Mouse (Mus musculus) macrophage (primary cell): ENCODE results near the gene Lypla2. TPM values are rescaled to one million over a fixed set of nuclear protein-coding genes. Genes with fewer than 3 reads are reported as not detected.
"Not testable (repeated sequence)": the region's sequence is repeated elsewhere in the genome, so short reads cannot be mapped to it uniquely, and the experiment has no call there.

Source experiments
- H3K27ac ChIP-seq: fragments of 350-480 bp; formaldehyde crosslinking; 2 replicates; pipeline ENCODE4 v1.9.0; 2021
- H3K36me3 ChIP-seq: fragments of 350-480 bp; formaldehyde crosslinking; 2 replicates; pipeline ENCODE4 v1.9.0; 2021; ENCODE audit errors: inconsistent target
- H3K4me3 ChIP-seq: fragments of 350-480 bp; formaldehyde crosslinking; 2 replicates; pipeline ENCODE4 v1.9.0; 2021; ENCODE audit errors: inconsistent target
- H3K79me2 ChIP-seq: fragments of 350-480 bp; formaldehyde crosslinking; 2 replicates; pipeline ENCODE4 v1.9.0; 2021; ENCODE audit errors: inconsistent target
- WGBS: methylation state at CpG from one replicate; pipeline ENCODE4 v1.1.7; 2026; ENCODE audit warnings: inconsistent platforms; ENCODE audit not compliant: missing documents; 5-methylcytosine and 5-hydroxymethylcytosine counted together
- polyA plus RNA-seq: library from polyadenylated mRNA; stranded (reverse); fragments of 250-400 nt; gene quantifications from 3 replicates; pipeline ENCODE4 v1.2.4, GENCODE M21; 2018; ENCODE audit warnings: inconsistent platforms

The Lypla2 gene
- polyA plus RNA-seq, 1 experiment from 2014 or later = 41.4 TPM

DNA sequence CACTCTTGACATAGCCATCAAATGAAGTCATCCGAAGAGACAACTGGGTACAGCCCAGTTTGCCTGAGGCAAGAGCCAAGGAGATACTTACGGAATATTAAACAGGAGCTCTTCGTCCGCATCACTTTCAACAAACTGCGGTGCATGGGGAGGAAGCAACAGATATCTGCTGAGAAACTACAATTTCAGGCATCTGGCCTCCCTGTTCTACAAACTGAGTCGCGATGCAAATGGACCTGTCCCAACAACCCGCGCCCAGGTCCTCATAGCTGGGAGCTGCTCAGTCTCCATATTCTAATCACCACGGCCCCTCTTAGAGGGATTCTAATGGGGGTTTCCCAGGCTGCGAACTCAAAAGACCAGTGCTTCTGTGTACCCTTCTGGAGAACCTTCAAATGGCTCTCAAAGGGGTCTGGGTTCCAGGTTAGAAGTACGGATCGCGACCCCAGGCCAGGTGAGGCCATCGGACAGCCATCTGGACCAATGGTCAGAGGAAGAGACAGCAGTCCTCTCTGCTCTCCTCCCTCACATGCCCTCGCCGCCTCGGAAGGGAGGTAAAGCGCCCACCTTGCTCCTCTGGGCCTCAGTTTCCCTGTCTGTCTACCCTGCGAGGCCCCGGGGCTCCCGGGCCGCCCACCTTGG is 14.0 kb upstream of the Lypla2 start:
- Histone ChIP-seq H3K79me2 (peaks cover 13% of the 10 kb centered on the region; the same call in 1 of the 2 replicates), H3K36me3 (no peaks in the 10 kb centered on the region), H3K4me3 (peak overlapping the region; percentile 67), H3K27ac (peak overlapping the region; percentile 8; the same call in 1 of the 2 replicates)
- WGBS = 9% methylated on average over 23 of the region's 23 CpGs

DNA sequence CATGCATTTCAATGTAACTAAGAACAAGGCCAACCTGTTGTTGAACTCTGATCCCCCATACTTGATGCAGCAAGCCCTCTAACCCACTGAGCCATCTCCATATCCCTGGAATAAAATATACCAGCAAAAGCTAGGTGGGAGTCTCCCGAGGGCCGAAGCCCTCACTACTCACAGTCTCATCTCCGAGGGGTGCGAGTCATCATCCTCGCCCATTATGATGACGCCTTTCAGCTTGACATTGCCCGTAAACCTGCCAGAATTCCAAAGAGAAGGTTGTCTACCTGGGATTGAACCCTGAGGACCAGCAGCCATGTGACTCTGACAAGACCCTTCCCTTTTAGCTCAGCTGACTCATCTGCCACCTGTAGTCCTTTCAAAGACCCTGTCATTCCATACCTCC is 13.3 kb upstream of the Lypla2 start:
- peaks cover 13% of the 10 kb centered on the region; the same call in 1 of the 2 replicates for H3K79me2 ChIP-seq
- no peaks in the 10 kb centered on the region for H3K36me3 ChIP-seq
- no peak overlapping the region for H3K27ac ChIP-seq
- 97% methylated on average over 7 of the region's 7 CpGs for WGBS
- peak overlapping the region; percentile 67; the same call in 1 of the 2 replicates for H3K4me3 ChIP-seq

DNA sequence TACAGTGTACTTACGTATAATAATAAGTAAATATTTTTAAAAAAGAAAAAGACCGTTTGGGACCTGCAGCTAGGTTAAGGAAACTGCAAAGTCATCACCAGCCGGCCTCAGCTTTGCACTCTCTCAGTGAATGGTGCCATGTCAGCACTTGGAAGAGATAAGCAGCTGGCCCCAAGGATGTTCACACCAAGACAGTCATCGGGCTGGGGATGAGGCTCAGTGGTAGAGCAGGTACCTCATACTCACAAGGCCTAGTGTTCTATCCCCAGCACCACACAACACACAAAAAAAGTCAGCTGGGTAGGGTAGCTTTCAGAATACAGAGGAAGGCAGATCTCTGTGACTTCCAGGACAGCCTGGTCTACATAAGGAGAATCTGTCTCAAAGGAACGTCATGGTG is 12.8 kb upstream of the Lypla2 start:
- no peak overlapping the region for H3K27ac ChIP-seq
- no peaks in the 10 kb centered on the region for H3K36me3 ChIP-seq
- no peak overlapping the region for H3K4me3 ChIP-seq
- WGBS = 75% methylated on average over 5 of the region's 5 CpGs
- H3K79me2 ChIP-seq = peaks cover 13% of the 10 kb centered on the region; the same call in 1 of the 2 replicates

DNA sequence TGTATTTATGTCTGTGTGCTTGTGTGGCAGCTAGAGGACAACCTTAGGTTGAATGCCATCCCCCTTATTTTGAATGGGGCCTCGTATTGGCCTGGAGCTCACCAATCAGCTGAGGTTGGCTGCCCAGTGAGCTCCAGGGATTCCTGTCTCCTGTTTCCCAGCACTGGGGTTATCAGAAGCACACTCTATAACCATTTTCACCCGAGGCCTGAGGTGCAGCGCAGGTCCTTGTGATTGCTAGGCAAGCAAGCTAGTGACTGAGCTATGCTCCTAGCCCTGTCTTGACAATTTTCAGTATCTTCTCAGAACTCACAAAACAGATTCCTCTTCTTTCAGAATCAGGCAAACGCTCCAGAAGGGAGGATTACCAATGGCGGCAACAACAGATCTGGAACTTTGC is 12.1 kb upstream of the Lypla2 start:
- Histone ChIP-seq H3K36me3 (no peaks in the 10 kb centered on the region), H3K27ac (no peak overlapping the region), H3K79me2 (peaks cover 13% of the 10 kb centered on the region; the same call in 1 of the 2 replicates), H3K4me3 (no peak overlapping the region)
- 92% methylated on average over 5 of the region's 5 CpGs for WGBS

DNA sequence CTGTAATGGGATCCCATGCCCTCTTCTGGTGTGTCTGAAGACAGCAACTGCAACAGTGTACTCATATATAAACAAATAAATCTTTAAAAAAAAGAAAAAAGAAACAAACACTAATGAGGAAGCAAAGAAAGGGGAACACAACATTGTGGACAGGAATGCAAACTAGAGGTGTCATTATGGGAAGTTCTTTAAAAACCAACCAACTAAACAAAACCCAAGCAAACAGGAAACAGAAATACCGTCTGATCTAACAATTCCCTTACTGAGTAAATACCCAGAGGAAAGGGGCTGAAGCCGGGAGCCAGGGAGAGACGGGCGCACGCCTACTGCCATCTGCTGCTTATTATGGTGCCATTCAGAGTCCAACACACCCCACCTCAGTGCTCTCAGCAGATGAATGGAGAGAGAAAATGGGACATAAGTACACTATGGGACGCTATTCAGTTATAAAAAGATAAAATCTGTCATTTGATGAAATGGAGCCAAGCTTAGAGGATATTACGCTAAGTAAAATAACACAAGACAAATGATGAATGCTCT is 9.2 kb upstream of the Lypla2 start:
- Histone ChIP-seq H3K4me3 (no peak overlapping the region), H3K36me3 (peaks cover 9% of the 10 kb centered on the region; the same call in 1 of the 2 replicates), H3K79me2 (peaks cover 11% of the 10 kb centered on the region; the same call in 1 of the 2 replicates), H3K27ac (peak overlapping the region; percentile 25)
- WGBS = 53% methylated on average over 7 of the region's 7 CpGs

DNA sequence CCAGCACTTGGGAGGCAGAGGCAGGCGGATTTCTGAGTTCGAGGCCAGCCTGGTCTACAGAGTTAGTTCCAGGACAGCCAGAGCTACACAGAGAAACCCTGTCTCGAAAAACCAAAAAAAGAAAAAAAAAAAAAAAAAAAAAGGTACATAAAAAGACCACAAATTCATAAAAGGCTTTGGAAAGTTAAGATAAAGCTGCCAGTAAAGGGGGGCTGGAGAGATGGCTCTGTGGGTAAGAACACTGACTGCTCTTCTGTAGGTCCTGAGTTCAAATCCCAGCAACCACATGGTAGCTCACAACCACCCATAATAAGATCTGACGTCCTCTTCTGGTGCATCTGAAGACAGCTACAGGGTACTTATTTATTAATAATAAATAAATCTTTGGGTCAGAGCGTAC is 7.8 kb upstream of the Lypla2 start:
- not testable (repeated sequence) for H3K27ac ChIP-seq, H3K79me2 ChIP-seq, H3K36me3 ChIP-seq, H3K4me3 ChIP-seq
- WGBS = 96% methylated on average over 2 of the region's 5 CpGs

DNA sequence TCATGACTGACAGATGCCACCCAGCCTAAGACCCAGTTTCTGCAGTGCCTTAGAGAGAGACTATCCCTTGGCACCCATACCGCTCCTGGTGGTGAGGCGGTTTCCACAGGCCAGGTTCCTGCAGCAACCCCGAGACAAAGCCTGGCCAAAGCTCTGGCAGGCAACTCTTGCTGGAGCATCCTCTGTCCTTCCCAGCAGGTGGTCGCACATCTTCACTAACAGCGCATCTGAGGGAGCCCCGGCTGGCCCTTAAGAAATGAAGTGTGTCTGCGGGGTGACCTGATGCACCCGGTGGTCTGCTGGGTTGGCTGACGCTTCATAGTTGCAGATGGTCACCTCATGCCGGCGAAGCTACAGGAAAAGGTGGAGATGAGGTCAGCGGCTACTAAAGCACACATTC is 3.7 kb upstream of the Lypla2 start:
- H3K4me3 ChIP-seq = no peak overlapping the region
- H3K79me2 ChIP-seq = peaks cover 17% of the 10 kb centered on the region
- H3K36me3 ChIP-seq = peaks cover 9% of the 10 kb centered on the region; the same call in 1 of the 2 replicates
- no peak overlapping the region for H3K27ac ChIP-seq
- 94% methylated on average over 12 of the region's 12 CpGs for WGBS

DNA sequence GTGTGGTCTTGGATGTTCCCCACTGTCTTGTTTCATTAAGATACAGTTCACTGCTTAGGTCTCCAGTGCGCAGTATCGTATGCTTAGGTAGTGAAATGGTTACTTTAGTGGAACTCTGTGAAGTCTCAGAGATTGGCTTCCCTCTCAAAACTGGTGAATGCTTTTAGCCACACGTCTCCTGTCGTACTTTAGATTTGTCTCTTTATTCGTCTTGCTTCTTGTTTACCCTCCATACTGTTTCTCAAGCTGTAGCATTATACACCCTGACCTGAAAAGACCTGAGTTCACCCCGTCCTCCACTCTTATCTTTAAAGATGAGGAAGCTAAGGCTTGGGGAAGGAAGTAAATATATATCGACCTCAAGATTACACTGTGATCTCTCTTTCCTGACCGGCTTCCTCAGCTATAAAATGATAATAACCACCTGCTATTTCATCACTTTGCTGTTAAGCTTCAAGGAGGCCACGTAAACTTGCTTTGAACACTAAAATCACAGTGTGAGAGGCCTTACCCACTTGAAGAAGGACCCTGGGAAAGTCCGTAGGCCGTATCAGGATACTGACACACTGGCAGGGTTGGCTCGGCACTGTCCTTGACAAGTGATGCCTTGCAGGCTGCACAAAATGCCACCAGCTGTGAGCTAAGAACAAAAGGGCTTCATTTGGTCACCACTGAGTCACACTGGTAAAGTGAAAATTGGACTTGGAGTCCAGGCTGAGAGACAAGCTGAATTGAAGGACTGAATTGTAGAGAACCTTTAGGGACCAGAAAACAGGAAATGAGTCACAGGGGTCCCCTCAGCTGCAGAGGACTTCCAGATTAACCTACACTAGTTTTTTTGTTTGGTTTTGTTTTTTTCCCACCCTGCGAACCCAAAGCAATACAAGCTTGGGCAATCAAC is 735 bp upstream of the Lypla2 start:
- H3K36me3 ChIP-seq = peaks cover 17% of the 10 kb centered on the region
- peak overlapping the region; percentile 80 for H3K4me3 ChIP-seq
- peak overlapping the region; percentile 59 for H3K27ac ChIP-seq
- H3K79me2 ChIP-seq = peaks cover 27% of the 10 kb centered on the region
- WGBS = 16% methylated on average over 13 of the region's 13 CpGs

DNA sequence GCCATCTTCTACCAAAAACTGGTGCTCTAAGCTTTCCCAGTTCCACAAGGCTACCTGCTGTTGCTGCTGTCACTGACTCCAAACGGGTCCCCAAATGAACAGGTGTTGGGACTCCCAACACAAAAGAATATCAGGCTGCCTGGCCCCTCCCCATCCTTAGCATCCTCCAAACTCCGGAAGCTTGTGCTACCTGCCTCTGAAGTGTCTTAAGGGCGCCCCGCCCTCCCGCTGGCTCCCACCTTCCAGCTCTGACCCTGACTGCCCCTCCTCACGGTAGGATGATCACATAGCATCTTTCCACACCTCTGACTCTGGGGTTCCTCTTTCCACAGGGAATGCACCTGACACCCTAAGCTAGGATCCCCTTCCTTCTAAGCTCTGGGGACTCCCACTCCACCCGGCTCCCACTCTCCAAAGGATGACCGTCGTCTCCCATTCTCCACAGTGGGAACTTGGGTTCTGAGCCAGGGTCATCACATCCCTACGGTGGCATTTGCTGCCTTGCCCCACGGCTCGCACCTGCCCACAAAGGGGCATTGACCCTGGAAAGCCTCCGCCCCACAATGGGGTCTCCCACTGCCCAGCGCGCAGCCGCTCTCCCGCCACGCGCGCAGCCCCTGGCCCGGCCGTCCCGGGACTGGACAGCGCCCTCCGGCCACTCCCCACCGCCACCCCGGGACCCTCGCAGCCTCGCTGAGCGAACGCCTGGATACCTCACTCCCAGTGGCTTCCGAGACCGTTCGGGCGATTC is 446 bp downstream of the Lypla2 start:
- H3K4me3 ChIP-seq = peak overlapping the region; percentile 80
- H3K79me2 ChIP-seq = peaks cover 27% of the 10 kb centered on the region
- H3K27ac ChIP-seq = peak overlapping the region; percentile 59
- under 1% methylated on average over 35 of the region's 35 CpGs for WGBS
- H3K36me3 ChIP-seq = peaks cover 17% of the 10 kb centered on the region

DNA sequence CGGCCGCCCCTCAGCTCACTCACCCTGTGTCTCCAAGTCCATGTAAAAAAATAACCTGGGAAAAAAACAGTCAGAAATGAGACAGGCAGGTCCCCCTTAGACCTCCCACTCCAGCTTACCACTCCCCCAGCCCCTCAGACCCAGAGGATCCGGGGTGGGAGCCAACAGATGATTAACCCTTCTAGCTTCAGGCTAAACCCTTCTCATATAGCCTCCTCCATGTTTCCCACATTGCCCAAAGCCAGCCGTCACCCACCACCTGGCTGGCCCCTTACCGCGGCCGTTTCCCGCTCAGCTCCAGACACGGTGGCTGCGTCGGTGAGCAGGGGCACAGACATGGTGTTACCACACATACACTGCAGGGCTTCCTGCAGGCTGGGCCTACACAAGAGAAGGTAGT is 1.8 kb downstream of the Lypla2 start:
- H3K79me2 ChIP-seq = peaks cover 27% of the 10 kb centered on the region
- no peak overlapping the region for H3K27ac ChIP-seq
- no peak overlapping the region for H3K4me3 ChIP-seq
- WGBS = 96% methylated on average over 11 of the region's 11 CpGs
- H3K36me3 ChIP-seq = peaks cover 17% of the 10 kb centered on the region

DNA sequence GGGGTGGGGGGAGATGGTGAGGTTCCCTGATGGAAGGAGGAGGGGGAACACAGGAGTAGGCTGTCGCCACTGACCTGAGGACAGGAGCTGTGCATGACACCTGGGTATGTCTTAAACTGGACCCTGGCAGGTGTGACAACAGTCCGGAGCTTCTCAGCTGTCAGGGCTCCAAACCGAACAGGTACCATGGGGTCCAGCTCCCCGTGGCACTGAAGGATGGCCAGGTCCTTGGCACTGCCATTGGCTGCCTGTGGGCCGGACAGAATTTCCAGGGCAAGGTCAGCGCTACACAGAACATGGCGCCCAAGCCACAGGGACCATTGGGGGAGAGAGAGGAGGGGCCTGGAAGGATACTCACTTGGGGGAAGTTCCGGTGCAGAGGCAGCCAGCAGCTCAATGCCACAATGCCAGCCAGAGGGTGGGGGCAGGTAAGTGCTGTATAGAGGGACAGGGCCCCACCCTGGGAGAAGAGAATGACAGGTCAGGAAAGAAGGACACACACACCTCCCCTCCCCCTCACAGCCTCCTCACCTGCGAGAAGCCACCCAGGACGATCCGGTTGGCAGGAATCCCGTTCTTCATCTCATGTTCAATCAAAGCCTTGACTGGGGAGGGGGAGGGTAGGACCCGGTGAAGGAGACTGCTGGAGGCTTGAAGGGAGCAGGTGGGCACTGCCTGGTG is 3.2 kb downstream of the Lypla2 start:
- WGBS = 93% methylated on average over 13 of the region's 13 CpGs
- no peak overlapping the region for H3K4me3 ChIP-seq
- peaks cover 27% of the 10 kb centered on the region for H3K79me2 ChIP-seq
- peaks cover 17% of the 10 kb centered on the region for H3K36me3 ChIP-seq
- no peak overlapping the region for H3K27ac ChIP-seq

DNA sequence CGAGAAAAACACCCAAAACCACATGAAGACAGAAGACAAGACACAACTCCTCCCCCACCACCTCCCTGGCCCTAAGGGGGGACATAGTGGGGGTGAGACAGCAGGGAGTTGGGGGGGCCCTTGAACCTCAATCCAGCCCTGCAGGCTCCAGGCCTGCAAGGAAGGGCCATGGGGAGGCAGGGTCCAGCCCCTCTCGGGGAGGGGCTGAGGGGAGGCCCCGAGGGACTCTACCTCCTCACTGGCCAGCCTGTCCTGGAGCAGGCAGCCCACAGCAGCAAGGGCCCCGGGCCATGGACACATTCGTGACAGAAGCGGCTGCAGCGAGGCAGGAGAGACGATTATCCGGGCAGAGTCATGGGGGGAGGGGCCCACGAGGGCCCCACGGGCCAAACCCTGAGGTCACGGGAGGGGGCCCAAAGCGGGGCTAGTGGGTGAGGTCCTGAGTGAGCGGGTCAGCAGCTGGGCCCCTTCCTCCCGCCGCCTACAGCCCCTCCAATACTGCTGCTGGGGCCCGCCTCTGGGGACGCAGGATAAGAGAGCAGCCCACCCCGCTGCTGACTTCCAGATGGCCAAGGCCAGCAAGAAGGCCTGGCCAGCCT is 4.1 kb downstream of the Lypla2 start:
- Histone ChIP-seq H3K4me3 (no peak overlapping the region), H3K27ac (no peak overlapping the region), H3K36me3 (peaks cover 17% of the 10 kb centered on the region), H3K79me2 (peaks cover 27% of the 10 kb centered on the region)
- WGBS = 97% methylated on average over 15 of the region's 19 CpGs

DNA sequence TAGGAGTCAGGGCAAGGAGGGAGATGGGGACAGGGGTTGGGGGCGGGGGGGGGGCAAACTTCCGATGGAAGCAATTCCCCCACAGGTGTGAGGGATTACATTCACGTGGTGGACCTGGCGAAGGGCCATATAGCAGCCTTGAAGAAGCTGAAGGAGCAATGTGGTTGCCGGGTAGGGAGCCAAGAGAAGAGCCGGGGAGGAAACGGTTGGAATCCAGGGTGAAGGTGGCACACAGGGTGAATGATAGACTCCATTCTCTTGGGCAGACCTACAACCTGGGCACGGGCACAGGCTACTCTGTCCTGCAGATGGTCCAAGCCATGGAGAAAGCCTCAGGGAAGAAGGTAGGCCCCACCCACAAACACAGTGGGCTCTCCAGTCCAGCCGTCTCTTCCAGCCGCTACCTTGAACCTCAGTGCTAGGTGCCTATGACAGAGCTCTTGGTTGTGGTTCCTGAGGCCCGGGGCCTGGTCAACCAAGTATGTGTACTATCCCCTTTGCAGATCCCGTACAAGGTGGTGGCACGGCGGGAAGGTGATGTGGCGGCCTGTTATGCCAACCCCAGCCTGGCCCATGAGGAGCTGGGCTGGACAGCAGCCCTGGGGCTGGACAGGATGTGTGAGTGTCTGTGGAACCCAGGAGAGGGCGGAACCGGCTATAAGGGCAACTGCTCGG is 5.2 kb downstream of the Lypla2 start:
- Histone ChIP-seq H3K4me3 (no peak overlapping the region), H3K27ac (no peak overlapping the region), H3K79me2 (peaks cover 20% of the 10 kb centered on the region), H3K36me3 (peaks cover 17% of the 10 kb centered on the region)
- WGBS = 92% methylated on average over 18 of the region's 18 CpGs
